Mouse (Mus musculus): ENCODE data around the gene Gclm. TPM values are rescaled to one million over a fixed set of nuclear protein-coding genes. Genes with fewer than 3 reads are reported as not detected.
"Not testable (repeated sequence)": the region's sequence is repeated elsewhere in the genome, so short reads cannot be mapped to it uniquely, and the experiment has no call there.

The Gclm gene
- 60.8 and 92.3 TPM in 2 replicates for total RNA-seq (2021)
- long read RNA-seq, experiment 1, full-length matches to known transcripts, result 61 of 66 reads
- long read RNA-seq, experiment 1, partial matches to known transcripts, result 1 of 66 reads
- long read RNA-seq, experiment 1, other reads (novel, unspliced or antisense), result 4 of 66 reads
- long read RNA-seq, experiment 2, full-length matches to known transcripts, result 57 of 59 reads
- long read RNA-seq, experiment 2, partial matches to known transcripts, result 0 of 59 reads
- long read RNA-seq, experiment 2, other reads (novel, unspliced or antisense), result 2 of 59 reads

DNA sequence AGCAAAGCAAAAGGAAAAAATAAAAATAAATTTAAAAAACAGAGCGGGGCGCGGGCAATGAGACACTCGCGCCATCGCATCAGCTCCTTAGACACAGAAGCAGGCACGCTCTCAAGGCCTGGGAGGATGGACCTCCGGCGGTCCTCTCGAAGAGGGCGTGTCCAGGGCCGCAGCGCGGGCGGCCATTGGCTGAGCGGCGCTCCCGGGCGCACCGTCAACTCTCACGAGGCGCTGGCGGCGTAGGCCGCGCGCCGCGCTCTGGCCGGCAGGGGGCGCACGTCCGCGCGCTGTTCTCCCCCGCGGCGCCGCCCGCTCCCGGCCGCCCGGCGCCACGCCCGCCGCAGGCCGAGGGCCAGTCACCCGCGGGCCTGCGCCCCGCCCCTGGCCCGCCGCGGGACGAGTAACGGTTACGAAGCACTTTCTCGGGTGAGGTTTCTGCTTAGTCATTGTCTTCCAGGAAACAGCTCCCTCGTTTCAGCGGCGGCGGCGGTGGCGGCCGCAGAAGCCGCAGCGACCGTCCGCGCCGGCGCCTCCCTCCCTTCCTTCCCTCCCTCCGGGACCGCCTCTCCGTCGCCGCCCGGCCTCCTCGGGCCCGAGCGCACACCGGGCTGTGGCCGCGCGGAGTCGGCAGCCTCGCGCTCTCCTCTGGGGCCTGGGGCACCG is at the start of gene Gclm:
Gclm (plus strand) TSS at position 343 of the 663 bp plus-strand sequence.
- DNase-seq, result peak; percentile 95

DNA sequence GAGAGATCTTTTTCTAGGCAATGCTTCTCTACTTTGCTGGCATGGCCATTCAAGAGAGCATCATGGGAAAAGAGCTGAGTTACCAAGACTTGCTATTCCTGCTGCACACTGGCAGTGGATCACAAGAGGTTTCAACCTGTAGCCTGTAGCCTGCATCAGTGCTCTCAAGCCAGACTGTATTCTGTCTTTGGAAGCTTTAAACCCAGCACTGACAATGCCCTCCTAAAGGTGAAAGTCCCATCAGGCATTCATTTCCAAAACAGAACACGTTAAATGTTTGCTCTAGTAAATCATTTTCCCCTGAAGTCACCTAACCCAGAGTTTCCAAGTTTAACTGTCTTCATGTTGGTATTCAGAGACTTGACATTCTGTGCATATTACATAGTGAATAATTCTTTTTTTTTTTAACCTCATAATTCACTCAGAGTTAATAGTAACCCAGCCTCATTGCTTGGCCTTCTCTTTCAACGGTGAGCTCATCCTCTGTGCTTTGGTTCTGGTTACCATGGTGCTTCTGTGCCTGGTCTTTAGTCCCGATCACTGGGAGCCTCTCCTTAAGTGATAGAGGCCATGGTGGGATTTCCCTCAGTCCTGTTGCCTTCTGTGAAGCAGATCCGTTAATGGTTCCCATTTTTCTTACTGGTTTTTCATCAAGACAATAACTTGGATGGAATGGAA is 48.6 kb upstream of the Gclm start:
- no peak for DNase-seq

DNA sequence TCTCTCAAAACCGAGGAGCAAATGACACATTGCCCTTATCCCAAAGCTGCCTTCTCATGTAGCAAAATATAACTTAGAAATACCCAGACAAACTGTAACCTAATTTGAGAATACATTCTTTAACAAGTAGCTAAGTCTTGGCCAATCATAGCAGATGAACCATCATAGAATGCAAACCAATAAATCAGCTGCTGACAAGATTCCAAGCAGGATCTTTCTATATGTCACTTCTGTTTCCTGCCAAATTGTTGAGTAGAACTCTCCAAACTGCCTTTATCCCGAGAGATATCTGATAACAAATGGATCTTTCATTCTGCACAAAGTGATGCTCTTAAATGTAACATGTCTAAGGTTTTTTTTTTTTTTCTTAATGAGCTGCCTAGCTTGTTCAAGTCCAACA is 46.8 kb upstream of the Gclm start:
- no peak for DNase-seq

DNA sequence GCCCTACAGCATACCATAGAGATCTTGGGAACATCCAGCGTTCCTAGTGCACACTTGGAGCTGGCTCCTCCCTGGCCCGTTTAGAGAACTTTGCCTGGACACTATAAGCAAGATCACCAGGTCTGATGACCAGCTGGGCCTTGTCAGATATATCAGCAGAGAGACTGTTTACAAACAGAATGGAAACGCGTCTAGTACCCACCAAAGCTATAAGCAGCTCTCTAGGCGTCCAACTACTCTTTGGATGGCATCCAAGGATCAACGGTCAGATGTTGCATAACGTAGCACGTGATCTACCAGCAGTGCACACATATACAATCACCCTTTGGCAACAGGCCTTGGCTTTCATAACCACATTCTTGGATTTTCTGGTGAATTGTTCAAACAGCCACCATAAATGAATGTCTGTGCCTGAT is 46.4 kb upstream of the Gclm start:
- peak; percentile 26 for DNase-seq

DNA sequence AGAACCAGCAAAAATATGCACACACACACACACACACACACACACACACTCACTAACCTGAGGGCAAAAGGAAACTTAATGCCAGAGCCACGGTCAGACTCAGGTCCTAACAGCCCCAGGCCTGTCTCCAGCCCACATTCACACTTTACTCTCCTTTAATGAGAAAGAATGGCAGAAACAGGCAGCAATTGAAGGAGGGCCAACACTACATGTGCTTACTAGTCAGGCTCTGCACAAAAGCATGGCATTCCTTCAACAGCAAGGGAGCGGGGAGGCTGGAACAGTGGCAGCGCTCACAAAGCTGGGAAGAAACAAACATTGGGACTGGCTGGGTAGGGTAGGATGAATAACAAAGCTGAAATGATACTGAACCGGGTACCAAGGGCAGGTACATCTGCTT is 45.8 kb upstream of the Gclm start:
- no peak for DNase-seq

DNA sequence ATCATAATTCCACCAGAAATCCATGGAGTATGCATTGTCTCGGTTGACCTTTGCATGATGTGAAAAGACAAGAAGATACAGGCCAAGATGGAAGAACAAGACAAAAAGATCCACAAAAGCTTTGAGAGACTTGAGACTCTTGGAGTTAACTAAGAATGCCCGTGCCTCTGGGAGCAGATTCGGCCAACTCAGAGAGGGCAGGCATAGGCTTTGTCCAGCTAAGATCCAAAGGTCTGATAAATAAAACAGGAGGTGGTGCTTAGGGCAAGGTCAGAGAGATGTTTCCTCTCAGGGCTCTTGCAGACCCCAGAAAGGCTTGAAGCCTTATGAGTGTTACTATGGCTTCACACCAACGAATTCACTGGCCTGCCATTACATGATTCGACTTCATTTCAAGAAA is 45.3 kb upstream of the Gclm start:
- no peak for DNase-seq

DNA sequence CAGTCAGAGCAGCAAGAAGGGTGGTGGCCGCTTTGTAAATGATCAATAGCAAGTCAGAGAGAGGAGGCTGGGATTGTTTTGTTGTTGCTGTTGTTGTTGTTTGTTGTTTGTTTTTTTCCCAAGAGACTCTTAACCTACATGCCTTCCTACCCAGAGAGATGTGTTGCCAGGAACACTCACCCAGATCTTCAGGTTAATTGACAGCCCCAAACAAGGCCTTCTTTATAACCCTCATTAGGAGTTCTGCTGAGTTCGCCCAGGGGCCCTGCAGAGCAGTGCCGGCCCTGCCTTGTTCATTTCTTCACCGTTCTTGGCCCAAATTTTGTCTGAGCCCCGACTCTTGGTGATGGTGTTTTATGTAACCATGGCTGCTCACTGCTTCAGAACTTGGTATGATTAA is 44.9 kb upstream of the Gclm start:
- DNase-seq, result no peak

DNA sequence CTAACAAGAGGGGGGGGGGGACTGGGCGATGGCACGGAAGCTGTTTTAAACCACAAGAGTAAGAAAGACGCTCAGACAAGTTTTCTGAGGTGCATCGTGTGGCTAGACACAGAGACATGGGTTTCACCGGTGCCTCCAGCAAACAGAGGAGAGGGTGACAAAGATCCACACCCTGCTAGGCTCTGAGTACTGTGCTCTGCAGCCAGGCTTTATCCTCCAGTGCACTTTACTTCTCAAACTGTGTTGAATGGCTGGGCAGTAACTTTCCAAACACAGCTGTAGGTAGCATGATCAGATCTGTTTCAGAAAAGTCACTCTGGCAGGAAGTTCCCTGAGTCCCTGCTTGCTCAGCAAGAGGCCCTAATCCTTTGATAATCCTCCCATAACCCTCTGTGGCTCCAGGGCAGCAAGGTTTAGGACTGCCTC is 43.0 kb upstream of the Gclm start:
- no peak for DNase-seq

DNA sequence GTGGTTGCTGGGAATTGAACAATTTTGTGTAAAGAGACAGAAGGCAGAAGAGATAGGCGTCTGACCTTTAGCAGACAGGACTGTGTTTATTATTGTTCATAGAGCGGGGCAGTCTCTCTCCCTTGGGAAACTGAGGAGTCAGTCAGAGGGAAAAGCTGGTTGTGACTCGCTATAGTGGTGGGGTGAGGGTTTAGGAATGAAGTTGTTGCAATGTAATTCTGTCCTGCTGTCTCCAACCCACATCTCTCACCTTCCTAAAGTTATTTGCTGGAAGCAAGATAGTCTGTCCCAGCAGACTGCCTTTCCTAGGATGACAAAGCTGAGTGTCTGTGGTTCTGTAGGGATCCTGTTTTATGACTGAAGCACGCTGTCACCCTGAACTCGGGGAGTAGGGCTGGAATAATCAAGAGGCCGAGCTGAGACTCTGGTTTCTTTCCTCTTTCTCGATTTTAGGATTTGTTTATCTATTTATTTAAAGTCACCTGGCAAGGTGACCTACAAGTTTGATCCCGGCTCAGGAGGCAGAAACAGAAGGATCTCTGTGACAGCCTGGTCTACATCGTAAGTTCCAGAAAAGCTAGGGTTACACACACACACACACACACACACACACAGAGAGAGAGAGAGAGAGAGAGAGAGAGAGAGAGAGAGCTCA is 41.6 kb upstream of the Gclm start:
- no peak for DNase-seq

DNA sequence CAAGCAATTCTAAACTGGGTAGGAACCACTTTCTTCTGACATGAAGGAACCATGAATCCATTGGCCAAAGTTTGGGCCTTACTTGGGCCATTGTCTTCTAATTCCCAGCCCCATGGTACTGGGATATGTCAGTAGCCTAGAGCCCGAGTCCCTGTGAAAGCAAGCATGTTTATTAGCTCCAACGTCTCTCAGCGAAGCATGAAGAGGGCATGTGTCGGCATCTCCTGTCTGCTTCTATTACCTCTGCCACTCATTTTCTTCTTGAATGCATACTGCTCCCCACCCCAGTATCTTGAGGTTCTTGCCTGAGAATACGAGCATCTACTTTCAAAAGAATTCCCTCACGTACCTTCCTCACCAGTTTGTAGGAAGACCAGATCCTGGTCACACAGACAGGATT is 39.6 kb upstream of the Gclm start:
- DNase-seq, result no peak

DNA sequence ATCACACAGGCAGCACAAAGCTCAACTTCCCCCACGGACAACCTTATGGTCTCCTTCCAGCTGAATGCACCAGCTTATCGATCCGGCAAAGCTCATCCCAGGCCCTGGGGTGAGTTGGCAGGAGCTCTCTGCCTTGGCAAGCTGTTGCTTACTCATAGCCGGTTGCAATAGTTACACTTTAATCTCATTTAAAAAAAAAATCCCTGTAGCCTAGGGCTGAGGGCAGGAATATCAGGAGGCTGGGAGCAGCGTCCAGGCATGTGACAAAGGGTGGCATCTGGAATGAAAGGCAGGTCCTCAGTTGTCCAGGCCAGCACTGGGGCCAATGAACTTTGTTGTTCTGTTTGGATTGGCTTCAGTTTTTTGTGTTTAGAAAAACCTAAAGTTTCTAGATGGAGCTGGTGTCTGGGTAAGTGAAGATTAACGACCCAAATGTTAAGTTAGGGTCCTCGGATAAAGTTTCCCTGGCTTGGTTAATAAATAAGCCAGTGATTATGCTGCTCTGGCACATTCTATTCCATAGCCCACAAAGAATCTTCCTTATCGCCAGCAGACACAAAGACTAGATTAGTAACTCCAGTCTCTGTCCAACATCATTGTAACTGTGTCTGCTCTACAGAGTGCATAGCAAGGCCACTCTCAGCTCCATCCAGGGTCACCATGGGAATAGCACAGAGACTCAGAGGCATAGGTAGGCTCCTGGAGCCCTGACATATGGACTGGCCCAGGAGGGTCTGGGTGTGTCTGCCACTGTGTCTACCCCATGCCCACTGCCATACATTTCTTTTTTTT is 38.9 kb upstream of the Gclm start:
- DNase-seq, result peak; percentile 47

DNA sequence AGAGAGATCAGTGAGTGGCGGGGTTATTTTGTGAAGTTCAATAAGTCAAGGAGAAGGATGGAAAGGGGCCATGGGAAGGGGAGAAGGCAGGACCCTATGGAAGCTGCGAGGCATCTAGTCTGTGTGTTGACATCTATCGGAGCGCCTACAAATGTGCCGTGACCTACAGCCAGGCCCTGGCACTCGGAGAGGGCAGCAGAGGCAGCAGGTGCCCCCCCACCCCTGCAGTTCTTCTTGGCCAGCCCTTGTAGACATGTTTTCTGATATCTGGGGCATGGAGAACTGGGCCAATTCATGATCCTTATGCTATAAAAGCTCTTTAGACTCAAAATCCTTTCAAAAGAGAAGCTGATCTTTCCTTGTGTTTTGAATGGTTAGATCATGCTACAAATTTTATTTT is 37.6 kb upstream of the Gclm start:
- DNase-seq, result no peak

DNA sequence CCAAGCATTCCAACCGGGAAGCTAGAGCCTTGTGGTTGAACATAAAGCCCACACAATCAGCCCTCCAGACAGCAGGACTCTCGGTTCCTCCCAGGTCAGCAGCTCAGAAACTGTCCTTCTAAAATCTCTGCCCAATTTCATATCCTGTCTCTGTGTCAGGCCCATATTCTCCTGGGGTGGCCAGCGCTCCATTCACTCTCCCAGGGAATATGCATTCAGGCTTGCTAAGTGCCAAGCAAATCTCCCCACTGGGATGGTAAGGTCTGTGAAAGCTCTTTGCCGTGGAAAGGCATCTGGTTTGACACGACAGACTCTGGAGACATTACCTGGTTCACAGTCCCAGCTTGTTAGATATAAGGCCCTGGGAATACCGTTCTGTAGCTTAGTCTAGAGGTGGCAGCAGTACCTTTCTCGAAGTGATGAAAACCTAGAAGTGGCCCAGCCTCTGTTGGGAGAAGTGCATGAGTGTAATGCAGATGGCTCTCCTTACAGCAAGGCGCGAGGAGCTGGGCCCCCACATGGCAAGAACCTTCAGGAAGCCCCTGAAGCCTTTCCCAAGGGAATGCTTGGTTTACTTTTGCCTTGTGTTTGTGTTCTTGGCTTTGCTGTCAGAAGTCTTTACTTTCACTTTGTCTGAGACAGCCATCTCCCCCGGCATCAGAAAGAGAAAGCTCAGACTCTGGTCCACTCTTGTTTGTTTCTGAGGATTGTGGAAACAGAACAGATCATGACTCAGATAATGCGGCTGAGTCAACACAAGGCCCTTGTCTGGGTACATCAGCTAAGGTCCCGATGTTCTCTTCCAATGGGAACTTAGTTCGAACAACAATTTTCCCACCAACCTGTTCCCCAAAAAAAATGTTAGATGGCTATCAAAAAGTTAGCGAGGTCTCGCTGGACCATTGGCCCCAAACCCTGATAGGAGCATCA is 36.8 kb upstream of the Gclm start:
- no peak for DNase-seq

DNA sequence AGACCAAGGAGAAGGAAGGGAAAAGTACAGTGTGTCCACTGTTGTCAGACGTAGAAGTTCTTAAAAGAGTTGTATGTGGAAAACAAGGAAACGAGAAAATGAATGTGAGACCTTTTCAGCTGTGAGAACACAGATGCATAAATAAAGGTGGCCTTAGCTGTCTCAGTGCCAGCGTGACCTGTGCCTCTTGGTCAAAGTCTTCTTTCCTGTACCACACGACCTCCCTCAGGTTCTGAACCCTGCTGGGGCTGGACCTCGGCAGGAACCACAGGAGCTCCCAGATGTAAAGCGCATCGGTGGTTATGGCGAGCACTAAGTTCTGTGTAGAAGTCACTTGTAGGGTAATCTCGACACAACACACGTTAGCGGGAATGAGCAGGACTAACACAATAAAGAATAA is 35.8 kb upstream of the Gclm start:
- DNase-seq, result no peak

DNA sequence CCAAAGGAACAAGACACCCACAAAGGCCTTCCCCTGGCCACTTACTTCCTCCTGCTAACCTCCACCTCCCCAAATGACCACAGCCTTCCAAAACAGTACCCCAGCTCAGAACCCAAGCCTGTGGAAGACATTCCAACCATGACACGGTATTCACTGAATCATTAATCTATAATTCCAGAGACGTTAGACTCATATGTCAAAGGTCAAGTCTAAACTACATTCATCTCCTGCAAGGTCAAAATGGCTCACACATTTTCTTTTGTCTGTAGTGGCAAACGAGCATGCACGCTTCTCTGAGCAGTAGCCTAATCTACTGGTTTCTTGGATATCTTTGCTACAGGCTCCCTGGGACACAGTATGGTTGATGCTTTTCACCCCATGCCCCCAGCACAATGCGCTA is 34.9 kb upstream of the Gclm start:
- no peak for DNase-seq

DNA sequence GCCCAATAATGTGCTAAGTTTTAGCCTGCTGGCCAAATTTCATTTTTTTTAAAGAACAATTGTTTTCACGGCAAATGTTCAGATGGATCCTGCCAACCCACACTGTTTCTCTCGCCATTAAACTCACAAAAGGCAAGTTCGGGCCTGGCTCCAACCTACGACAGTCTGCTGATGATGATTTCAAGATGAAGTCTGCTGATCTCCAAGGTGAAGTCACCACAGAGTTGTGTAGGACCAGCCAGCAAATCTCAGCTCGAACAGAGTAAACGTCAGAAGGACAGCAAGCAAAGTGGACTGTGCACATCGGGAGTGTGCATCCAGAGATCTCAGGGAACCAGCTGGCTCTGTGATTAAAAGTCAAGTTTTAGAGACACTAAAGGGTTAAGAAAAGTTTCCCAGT is 34.5 kb upstream of the Gclm start:
- DNase-seq, result no peak

DNA sequence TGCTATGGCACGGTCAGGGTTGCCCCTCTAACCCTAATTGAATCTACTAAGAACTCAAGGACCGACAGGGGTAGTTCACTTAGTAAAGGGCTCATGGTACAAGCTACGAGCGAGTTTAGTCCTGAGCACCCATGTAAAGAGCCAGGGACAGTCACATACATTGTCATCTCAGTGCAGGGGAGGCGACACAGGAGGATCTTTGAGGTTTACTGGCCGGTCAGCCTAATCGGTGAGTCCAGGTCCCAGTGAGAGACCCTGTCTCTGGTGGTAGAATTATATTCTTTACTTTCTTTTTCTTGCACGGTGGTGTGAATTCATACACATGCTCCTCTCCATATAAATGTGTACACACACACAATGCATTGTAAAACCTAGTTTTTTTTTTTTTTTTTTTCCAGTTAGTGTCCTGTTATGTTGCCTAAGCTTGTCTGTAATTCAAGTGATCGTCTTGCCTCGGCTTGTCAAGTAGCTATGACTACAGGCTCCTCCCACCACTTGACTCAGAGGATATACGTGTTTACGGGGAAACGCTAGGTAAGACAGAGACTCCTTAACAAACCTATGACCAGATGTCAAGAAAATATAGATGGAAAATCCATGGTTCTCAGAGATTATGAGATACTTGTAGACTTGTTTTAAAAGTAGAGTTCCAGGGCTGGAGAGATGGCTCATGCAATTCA is 33.8 kb upstream of the Gclm start:
- no peak for DNase-seq

DNA sequence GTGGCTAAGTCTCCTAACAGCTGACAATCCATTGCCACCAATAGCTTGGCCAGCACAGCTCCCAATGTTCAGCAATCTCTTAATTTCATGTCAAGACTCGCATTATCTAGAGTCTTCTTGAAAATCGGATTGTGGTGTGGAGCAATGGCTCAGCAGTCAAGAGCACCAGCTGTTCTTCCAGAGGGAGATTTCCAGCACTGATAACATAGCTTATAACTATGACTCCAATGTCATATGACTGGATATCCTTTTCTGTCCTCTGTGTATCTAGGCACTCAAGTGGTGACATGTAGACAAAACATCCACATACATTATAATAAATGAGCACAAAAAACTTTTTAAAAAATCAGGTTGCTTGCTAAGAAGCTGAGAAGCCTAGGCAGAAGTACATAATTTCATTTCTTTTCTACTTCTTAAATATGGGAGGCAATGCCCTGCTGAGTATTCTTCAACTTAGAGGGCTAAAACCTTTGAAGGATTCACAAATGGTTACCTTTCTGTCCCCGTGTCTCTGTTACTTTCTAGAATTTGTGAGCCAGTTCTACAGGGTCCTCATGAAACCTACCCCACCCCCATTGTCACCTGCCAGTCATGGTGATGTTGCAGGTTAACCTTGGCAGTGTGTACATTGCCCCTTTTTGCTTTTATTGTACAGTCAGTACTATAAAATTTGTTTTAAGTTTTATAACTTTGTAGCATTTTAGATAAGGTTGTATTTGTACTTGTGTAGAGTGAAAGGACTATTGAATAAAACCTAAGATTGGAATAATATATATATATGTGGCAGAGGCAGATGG is 23.9 kb upstream of the Gclm start:
- no peak for DNase-seq

DNA sequence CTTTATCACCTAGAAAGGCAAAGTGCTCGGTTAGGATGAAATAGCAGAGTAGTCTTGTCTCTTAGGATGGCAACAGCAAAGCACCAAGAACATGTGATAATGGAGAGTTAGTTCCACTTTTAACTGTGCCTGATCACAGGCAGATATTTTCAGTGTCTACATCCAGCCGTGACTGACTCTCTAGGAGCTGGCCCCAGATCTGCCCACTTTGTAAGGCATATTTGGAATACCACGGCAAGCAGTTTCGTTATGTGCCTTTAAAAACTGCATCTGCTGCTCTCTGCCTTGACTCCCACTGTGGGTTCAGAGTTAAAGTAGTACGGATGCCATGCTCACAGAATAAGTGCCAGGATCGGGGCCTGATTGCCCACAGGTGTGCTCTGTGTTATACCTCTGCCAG is 18.4 kb upstream of the Gclm start:
- DNase-seq, result not testable (repeated sequence)

DNA sequence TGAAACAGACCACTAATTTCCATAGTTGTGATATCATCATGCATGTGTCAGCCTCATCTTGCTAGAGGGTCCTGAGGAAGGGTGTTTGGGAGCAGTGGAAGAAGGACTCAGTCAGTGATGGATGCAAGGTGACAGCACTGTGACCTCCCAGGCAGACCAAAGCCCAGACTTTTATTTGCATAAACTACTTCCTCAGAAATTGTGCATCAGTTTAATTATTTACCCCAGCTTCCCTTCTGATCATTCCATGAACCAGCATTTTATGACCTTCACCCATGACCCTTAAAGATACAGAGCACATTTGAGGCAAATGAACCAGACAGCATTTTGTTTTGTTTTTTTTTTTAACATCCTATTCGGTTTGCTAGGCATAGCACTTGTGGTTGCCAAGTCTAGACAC is 9.6 kb upstream of the Gclm start:
- DNase-seq, result no peak
